Mouse (Mus musculus): Measurements from ENCODE around the gene Timp4.

- TF ChIP-seq CTCF (IDR thresholded peaks at IDR 0.05) (no peak), EP300 (IDR thresholded peaks at IDR 0.05) (no peak)
Observed at GRCm38 (mm10) chr6:115293877-115294276, 41.9 kb upstream of the Timp4 start.

Measured in lung, postnatal 0 days (tissue).